Mouse (Mus musculus) kidney, adult 2 months (tissue): ENCODE data around the gene Fkbp6.

ENCODE experiments used
- CTCF ChIP-seq: fragments of 200-500 bp; conservative IDR thresholded peaks from 2 replicates; pipeline ENCODE4 v1.5.1; 2011; ENCODE audit warnings: low read depth, mild to moderate bottlenecking, control low read depth, low read length, moderate library complexity, mixed read lengths; ENCODE audit not compliant: insufficient read depth, insufficient read length
- POLR2A ChIP-seq: fragments of 200-500 bp; IDR thresholded peaks from one replicate; pipeline ENCODE4 v1.6.1; 2011; ENCODE audit warnings: low read depth, low read length, control low read depth

GRCm38 (mm10) chr5:135357556-135357955, 7.7 kb upstream of the Fkbp6 start:
- TF ChIP-seq CTCF (no peak), POLR2A (no peak)
